Mouse (Mus musculus): ENCODE data around the gene Ccl27a.

- TF ChIP-seq CTCF (IDR thresholded peaks at IDR 0.05; ENCODE audit: low read depth) (no peak), EP300 (optimal IDR thresholded peaks at IDR 0.05) (no peak)
These were observed 12.4 kb downstream of the Ccl27a start for GRCm38 (mm10) chr4:41761680-41762079.

Data from stomach, postnatal 0 days (tissue).